13 mouse cellular contexts compared by ENCODE assay signal in the genomic region with DNA sequence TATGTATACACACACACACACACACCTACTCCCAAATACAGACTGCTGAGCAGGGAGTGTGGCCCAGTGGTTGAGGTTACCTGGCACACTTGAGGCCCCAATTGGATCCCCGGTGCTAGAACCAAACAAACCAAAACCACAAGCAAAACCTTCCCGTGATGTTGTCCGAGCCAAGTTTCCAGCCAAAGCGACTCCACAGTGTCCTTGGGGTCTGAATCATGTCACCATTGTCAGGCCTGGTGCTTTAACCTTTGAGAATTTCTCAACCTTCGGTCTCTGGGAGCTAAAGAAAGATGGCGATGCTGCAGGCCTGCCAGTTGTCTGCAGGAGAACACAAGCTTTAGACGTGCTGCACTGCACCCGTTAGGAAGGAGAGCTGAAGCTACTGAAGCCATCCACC.
"Had no signal": no experiment of that assay in that cellular context is flagged by ENCODE, and none has a peak within 500 bp of the region (broad histone marks: within the 10 kb centered on the region; RNA-seq: fewer than 3 reads in every experiment).

No protein-coding gene starts in this region.

- H3K4me3 ChIP-seq: lung, embryonic 15.5 days; megakaryocyte, embryonic 14.5 days; midbrain, embryonic 13.5 days; midbrain, embryonic 15.5 days; neural tube, embryonic 12.5 days; stomach, embryonic 15.5 days had no signal

- DNase-seq: lung, postnatal 14 days; lung, postnatal 36 days; right cerebral cortex, postnatal 14 days; thymus, adult 2 months; thymus, postnatal 25 days; thymus, postnatal 4 days had no signal

- H3K4me1 ChIP-seq: megakaryocyte, embryonic 14.5 days had no signal

- ATAC-seq: lung, postnatal 0 days; midbrain, embryonic 13.5 days; midbrain, embryonic 15.5 days had no signal
